Mouse (Mus musculus) lung, postnatal 0 days (tissue): Measurements from ENCODE around the gene Cntnap2.

ENCODE experiments used
- CTCF ChIP-seq: IDR thresholded peaks from 2 replicates; pipeline ENCODE4 v1.5.1; 2016; ENCODE audit warnings: antibody characterized with exemption, mild to moderate bottlenecking
- EP300 ChIP-seq: IDR thresholded peaks from 2 replicates; pipeline ENCODE4 v1.6.1; 2016; ENCODE audit warnings: antibody characterized with exemption, mild to moderate bottlenecking, control low read depth

DNA sequence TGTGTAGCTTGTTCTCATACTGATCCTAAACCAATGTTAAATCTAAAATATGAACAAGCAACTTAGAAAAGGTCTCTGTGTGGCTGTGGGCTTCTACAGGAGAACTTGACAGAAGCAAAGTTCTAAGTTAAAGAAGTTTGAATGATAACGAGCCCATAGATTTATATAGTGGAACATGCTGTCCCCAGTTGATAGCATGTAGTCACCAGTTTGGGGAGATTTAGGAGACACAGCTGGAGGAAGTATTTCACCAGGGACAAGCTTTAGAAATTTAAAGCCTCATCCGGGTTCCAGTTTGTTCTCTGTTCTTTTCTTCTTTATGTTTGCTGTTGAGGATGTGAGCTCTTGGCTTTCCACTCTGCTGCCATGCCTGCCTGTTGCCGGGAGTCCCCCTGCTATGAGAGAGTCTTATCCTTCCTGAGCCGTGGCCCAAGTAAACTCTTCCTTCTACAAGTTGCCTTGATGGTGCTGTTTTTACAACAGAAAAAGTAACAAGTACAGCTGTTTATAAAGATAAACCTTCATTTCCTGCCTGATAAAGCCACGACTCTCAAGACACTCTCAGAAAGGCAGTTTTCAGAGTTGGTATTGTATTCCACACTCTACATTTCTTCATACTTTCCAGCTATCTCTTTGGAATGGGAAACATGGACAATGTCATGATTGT lies 2264.1 kb downstream of the Cntnap2 start:
- TF ChIP-seq CTCF (no peak), EP300 (peak; percentile 22; the same call in 1 of the 2 replicates)
